Mouse (Mus musculus): ENCODE data around the gene Slc16a10.

Gene Slc16a10

DNA sequence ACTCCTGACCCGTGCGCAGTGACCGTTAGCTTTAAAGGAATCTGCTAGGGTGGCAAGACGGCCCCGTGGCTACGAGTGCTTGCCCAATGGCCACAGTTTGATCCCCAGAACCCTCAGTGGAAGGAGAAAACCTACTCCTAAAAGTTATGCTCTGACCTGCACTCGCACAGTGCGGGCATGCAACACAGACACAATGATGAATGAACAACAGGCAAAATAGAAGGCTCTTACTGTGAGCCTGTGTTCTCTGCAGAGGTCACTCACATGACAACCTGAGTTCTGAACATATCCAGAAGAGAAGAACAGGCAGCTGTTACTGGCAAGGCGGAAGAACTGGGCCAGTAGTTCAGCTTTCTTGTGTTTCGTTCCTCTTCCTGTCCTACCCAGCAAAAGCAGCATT lies 73.5 kb downstream of the Slc16a10 start:
- DNase-seq (ENCODE audit: low spot score): no peak

DNA sequence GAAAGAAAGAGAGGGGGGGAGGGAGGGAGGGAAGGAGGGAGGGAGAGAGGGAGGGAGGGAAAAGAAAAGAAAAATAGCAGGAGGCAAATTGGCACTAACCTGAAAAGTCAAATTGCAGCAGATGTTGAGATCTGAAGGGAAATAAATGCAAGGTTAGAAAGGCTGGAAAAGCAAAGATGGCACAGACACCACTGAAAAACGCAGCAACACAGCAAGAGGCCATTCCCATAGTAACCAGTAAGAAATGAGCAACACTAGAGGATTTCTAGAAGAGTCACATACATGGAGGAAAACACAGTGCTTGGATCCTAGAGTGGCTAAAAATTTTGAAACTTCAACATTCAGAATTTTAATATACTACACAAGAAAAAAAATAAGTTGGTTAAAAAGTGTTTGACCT lies 74.5 kb downstream of the Slc16a10 start:
- DNase-seq (ENCODE audit: low spot score): no peak

DNA sequence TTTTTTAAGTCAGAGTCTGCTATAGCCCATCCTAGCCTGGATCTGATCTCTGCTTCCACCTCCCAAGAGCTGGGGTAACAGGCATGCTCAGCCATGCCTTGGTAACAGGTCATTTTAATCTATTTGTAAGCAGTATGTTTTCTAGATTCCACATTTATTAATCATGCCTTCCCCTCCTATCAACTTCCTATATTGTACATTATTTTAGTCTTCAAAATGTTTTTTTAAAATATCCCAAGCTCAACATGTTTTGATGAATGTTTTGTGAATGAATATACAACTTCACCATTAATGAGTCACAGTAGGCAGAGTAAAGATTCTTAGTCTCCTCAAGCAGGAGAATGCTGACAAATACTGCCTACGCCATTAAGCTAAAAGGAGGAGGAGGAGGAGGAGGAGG lies 75.0 kb downstream of the Slc16a10 start:
- no peak for DNase-seq (ENCODE audit: low spot score)

DNA sequence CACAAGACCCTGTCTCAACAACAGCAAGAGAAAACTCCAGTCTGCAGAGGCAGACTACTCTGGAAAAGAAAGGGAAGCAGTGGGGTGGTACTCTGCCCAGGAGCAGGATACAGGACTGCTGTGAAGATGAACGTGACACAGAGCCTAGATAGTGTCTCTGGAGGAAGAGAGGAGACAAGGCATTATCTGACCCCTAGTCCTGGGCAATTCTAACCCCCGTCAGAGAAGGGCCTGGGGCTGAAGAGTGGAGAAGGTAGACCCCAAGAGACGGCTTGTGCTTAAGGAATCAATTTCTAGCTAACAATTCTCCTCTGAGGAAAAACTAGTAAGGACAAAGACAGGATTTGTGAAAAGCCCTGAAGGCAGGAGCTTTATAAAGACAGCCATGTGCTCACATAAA lies 76.7 kb downstream of the Slc16a10 start:
- no peak for DNase-seq (ENCODE audit: low spot score)

DNA sequence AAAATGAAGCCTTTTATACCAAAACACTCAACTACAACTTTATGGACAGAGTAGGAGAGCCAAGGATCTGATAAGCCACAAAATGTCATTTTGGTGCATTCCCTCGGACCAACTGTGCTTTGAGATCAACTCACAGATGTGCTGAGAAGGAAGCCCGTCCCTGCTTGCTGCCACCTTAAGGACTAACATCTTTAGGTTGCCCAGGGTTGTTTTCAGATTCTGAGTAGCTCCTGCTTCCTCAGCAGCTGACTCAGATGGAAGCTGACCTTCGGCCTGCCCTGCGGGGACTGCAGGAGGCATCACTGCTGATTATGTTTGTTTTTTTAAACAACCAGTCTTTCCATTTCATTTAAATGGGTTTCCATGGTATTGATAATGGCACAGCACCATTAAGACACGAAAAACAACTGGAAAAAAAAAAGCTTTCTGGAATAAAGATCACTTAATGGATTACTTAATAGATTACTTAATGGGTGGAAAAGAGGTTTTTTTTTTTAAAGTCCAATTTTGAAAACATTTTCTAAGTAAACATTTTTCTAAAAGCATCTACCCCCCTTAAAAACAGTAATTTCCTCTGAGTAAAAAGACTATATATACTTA lies 78.7 kb downstream of the Slc16a10 start:
- no peak for DNase-seq (ENCODE audit: low spot score)

DNA sequence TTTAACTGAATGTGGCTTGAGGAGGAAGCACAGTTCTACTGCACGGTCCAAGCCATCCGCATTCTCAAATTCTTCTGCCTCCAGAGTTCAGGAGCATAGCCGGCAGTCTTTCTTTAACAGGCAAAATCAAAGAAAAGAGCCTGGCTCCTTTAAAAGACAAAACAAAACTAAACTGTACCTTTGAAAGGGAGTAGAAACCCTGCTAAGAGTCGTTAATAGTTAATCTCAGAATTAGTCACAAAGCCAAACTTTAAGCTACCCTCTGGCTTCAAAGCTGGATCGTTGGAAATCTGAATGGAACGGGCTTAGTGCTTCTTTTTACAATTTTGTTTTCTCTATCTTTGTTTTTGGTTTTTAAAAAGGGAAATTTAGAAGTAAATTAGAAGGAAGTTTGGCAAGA lies 79.2 kb downstream of the Slc16a10 start:
- DNase-seq (ENCODE audit: low spot score): no peak

DNA sequence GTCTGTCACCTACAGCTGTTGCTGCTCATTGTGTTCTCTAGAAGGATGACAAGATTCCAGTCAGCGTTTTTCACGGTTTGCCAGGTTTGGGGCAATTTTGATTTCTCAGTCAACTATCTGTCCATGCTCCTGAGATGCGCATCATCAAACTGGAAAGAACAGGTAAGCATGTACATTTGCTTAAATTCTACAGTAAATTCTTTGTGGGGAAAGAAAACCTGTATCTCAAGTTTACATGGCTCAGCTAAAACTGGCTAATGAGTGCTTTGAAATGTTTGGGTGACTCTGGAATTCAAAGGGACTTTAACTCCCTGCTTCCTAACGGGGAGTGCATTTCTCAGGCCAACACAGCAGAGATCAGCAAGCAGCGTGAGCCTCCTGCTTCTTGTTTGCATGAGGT lies 80.1 kb downstream of the Slc16a10 start:
- no peak for DNase-seq (ENCODE audit: low spot score)

DNA sequence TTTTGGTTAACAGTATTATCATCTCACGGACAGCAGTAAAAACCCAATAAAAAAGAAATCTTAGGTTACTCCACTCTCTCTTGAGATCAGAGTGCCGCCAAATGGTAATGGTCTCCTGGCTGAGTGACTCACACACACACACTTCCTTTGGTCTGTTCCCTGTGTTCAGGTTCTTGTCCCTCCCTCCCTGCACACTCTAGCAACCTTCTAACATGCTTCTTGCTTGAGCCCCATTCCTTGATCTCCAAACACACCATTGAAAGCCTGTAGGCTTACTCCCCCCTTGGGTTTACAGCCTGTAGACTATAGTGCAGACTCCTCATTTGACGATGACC lies 83.3 kb downstream of the Slc16a10 start:
- DNase-seq (ENCODE audit: low spot score): no peak

DNA sequence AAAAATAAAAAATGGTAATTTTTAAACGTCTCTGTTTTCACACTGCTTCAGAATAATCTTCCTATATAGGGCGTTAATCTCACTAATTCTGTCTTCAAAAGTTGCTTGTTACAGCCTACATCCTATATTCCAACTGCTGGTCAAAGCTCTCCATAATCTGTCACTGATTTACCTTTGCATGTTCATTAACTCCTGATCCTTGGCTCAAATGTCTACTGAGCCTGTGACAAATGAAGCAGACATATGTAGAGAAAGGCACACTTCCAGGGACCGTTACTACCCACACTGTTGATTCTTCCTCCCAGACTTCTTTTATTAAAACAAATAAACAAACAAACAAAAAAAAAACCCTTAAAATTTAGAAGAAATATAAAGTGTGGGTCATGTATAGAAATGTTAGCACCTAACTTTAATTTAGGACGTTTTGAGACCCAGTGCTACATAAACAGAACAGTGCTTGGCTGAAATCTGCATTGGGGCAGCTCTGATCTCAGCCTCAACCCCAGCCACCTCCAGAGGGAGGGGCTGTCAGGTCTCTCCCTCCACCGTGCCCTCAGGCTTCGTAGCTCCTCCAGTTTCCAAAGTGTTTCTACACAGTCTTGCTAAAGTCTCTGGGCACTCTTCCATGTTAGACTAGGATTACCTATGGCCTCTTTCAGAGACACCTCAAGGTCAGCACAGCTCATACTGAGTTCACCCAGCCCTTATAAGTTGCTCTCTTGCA lies 83.8 kb downstream of the Slc16a10 start:
- DNase-seq (ENCODE audit: low spot score): no peak

DNA sequence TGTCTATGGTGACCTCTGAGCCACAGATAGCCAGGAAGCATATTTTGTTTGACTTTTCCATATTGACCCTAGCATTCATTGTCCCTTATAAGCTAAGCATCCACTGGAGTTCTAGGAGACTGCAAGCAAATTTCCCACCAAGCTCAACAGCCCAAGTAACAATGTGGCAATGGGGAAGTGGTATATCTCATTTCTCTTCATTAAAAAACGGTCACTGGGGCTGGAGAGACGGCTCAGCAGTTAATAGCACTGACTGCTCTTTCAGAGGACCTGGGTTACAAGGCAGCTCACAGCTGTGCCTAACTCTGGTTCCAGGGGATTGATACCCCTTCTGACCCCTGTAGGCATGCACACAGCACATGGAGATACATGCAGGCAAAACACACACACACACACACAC lies 84.4 kb downstream of the Slc16a10 start:
- no peak for DNase-seq (ENCODE audit: low spot score)

DNA sequence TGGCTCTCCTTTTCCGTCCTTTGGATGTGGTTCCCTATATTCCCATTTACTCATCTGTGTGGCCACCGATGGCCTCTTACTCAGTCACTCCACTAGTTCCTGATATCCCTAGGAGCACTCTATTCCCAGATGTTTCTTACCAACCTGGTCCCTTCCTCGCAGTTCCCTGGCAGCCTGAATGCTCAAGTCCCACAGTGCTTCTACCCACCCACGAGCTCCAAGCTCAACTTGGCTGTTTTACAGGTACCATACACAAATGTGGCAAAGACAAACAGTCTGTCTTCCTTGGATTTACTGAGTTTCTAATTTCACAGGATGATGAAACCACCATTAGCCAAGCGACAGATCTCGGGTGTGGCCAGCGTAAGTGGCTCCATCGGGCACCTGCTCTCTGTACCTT lies 87.6 kb downstream of the Slc16a10 start:
- no peak for DNase-seq (ENCODE audit: low spot score)

DNA sequence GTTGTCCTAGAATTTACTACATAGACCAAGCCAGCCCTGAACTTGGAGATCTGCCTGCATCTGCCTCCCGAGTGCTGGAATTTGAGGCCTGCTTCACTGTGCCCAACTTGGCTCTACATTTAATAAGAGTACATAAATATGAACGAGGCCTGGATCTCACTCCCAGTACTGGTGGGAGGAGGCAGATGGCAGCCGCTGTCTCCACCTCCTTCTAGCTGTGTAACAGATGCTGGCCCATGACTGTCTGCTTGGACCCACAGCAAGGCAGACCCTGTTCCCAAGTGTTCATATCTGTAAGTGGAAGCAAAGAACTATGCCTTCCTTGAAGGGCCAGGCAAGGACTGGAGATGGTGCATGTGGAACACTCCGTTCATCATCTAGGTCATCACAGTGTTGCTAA lies 88.2 kb downstream of the Slc16a10 start:
- no peak for DNase-seq (ENCODE audit: low spot score)

DNA sequence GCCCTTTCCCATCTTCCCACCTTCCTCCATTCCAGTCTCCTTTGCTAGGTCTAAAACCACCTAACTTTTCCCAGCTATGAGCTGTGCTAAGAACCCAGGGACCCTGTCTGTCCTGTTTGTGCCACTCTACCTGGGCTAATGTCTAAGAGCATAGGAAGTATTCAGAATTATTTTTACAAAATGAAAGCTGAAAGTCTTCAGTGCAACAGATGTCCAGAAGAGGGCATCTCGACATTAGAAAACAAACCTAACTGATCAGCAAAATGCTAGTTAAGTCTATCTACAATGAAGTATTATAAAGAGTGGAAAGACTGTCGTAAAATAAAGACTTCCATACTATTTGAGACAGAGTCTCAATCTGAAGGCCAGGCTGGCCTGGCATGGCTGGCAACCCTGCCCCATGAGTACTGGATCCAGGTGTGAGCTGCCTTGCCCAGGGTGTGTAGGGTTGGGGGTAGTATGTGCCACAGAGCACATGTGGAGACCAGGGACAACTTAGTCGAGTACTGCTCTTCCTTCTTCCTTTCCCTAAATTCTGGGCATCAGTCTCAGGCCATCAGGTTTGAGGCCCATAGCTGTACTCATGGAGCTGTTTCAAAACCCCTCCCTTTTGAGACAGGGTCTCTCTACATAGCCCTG lies 88.7 kb downstream of the Slc16a10 start:
- no peak for DNase-seq (ENCODE audit: low spot score)

DNA sequence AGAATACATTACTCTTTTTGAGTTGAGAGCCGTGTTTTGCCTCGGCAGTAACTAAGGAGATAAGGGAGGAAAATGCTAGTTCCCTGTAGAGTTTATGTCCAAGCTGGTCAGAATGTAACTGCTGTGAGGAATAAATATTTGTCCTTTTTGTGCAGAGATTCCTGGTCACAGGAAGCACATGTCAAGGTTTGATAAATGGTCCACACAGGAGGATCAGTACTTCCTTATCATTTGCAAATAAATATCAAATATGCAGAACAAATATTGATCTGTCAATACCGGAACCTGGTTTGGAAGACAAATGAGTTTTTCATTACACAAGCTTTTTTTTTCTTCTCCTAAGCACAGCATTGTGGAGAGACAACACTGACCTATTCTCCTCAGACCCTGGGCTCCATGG lies 90.1 kb downstream of the Slc16a10 start:
- DNase-seq (ENCODE audit: low spot score): no peak

DNA sequence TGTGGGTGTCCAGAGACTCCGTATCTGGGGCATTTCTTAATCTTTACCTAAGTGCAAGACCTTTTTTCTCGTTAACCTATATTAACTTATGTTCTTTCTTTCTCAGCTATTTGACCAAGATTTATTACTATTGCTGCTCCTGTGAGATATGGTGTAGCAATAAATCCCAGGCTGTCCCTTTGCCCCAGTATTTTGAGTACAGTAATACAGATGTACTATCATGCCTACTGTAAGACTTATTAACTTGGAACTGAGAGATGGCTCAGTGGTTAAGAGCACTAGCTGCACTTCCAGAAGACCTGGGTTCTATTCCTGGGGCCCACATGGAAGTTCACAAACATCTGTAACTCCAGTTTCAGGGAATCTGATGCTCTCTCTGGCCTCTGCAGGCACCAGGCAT lies 91.3 kb downstream of the Slc16a10 start:
- no peak for DNase-seq (ENCODE audit: low spot score)

DNA sequence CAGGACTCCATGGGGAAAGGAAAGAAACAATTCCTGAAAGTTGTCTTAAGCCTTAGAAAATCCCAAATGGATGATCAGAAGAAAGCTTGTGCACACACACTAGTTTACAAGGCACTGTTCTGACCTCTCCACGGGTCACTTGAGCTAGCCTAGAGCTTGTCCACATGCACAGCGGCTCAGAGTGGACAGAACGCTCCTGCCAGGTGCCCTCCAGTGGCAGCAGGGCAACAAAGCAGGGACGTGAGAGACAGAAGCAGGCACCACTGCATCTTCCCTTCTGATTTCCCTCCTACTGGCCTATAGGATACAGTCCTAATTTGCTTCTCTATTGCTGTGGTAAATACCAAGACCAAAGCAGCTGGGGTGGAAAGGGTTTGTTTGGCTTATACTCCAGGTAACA lies 100.7 kb downstream of the Slc16a10 start:
- no peak for DNase-seq (ENCODE audit: low spot score)

DNA sequence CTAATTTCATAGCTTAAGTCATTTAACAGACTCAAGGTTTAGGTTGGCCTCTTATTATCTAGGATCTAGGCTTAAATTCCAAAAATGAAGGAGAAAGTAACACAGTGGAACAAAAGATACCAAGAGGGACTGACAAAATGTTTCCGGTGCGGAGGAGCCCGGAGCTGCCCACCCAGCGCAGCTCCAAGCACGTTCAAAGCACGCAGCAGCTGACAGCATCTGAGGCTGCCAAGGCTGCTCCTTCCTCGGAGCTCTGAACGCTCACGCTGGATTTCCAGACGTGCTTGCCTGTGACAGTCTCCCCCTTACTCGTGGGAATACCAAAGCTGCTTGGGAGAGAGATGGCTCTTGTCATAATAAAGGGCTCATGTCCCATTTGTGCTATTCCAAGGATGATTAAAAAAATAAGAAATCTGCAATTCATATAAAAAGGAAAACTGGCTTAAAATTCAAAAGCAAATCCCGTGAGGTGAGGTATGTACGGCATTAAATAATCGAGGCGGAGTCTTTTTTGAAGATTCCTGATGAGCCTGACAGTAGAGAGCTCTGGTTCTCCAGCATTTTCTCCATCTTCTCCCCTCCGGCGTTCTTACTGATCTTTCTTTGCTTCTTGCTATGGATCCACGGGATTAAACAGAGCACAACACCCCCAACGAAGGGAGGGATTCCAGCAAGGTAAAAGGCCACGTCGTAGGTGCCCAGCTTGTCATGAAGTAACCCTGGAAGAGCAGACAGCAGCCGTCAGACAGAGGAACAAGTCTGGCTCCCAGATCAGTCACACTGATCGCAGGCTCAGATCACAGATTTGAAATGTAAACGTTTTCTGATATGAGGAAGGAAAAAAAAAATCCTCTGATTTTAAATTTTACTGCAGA lies 105.1 kb downstream of the Slc16a10 start:
- no peak for DNase-seq (ENCODE audit: low spot score)

DNA sequence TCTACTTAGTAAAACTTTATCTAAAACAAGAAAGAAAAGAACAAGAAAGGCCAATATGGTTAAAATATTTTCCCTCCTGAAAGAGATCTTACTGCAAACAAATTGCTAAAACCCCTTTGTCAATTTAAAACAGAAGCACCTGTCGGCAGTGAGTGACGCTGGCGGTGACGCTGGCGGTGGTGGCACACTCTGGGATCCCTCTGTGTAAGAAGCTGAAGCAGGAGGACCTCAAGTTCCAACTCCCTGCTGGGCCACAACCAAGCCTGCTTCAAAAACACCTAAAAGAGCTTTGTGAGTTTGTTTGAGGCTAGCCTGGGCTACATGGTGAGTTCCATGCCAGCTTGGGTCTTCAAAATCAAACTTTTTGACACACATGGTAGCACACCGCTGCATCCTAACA lies 107.1 kb downstream of the Slc16a10 start:
- DNase-seq (ENCODE audit: low spot score): no peak

DNA sequence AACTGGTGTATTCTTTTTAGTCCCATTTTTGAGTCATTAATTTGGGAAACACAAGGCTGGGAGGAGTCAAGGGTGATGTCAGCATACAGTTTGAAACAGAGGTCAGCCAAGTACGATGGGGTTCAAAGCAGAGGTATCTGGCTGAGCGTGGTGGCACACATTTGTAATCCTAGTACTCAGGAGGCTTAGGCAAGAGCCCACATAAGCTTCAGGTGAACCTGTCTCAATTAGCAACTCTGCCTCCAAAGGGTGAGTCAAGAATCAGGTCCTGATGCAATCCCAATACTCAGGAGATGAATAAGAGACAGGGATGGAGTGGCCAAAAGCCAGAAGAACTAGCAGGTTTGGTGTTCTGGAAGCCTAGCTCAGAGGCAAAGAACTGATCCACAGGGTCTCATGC lies 109.2 kb downstream of the Slc16a10 start:
- no peak for DNase-seq (ENCODE audit: low spot score)

DNA sequence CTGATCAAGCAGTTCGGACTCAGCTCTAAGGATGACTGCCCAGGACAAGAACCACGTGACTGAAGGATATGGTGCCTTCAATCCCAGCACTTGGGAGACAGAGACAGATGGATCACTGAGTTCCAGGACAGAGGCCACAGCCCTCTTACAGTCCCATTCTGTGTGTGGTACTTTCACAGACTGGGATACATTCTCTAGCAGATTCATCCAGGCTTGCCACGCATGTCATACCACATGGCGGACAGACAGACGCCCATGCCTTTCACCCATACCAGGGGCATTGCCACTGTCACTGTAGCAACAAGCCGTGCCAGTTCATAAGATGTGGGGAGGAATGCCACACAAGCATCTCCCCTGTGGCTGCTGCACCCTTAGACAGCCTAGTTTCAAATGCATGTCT lies 111.3 kb downstream of the Slc16a10 start:
- no peak for DNase-seq (ENCODE audit: low spot score)

DNA sequence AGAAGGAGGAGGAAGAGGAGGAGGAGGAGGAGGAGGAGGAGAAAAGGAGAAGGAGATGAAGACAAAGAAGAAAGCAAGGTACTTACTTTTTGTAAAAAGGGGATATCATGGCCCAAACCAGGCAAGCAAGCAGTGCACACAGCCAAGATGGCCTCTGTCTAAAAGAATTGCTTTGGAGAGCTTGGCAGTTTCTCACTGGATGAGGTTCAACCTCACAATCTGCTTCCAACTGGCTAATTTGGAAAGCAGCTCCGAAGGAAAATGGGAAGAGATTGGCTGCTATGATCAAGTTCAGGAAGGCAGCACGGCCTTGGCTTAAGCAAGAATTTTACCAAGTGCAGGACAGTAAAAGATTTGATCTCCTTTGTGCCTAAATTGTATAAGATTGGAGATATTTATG lies 112.4 kb downstream of the Slc16a10 start:
- no peak for DNase-seq (ENCODE audit: low spot score)

DNA sequence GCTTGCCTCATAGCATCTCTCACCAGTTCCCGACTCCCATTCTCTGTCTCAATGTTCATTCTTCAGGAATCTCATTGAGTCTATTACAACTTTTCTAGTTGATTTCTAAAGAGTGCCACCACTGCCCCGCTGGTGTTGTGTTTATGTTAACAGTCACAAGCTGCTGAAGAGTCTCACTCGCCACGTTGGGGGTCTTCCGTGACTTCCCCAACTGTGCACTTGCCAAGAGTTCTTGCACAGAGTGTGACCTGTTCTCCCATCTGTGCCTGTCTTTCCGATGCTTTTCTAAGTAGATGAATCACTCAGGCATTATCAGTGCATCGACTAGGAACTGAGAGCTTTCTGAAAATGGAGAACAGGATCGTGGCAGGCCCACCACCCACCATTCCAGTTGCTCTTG lies 114.0 kb downstream of the Slc16a10 start:
- DNase-seq (ENCODE audit: low spot score): no peak

DNA sequence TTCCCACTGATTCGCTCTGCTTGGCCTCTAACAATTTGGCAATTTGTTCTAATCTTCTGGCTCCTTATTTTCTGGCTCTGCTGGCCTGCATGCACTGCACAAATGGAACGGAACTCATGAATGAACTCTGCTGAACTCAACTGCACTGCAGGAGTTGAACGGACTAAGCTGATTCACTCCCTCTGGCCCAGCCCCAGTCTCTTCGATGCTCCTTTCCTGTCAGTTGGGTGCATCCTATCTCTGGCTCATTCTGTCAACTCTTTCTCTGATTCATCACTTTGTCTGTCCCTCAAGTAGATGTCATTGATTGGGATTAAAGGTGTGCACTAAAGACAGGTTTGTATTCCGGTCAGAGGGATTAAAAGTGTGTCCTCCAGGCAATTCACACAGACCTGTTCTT lies 115.5 kb downstream of the Slc16a10 start:
- DNase-seq (ENCODE audit: low spot score): no peak
